Mouse (Mus musculus) adrenal gland, adult 8-10 months (tissue): ENCODE results near the gene Cd72. TPM values are rescaled to one million over a fixed set of nuclear protein-coding genes. Genes with fewer than 3 reads are reported as not detected.

Experiments used
- DNase-seq: peaks from one replicate; pipeline ENCODE4 v3.0.0; 2022
- total RNA-seq, 4 experiments: library from RNA; stranded (reverse); gene quantifications; 2 replicates each; pipeline ENCODE4 v1.2.4; 2022

Cd72 gene
- total RNA-seq, 4 experiments from 2014 or later, result 1.6 to 5.6 (median 4.9) TPM

- DNase-seq, result no peak
Observed at GRCm38 (mm10) chr4:43478534-43478858, 24.1 kb upstream of the Cd72 start.

GRCm38 (mm10) chr4:43477857-43478533 lies 23.6 kb upstream of the Cd72 start:
- DNase-seq, result peak; percentile 83

- DNase-seq, result no peak
Observed at GRCm38 (mm10) chr4:43476604-43477003, 22.2 kb upstream of the Cd72 start.

GRCm38 (mm10) chr4:43473636-43474035 lies 19.2 kb upstream of the Cd72 start:
- DNase-seq, result no peak

- no peak for DNase-seq
Observed at GRCm38 (mm10) chr4:43470301-43470700, 15.9 kb upstream of the Cd72 start.

GRCm38 (mm10) chr4:43466872-43467271 lies 12.4 kb upstream of the Cd72 start:
- DNase-seq, result no peak

- DNase-seq, result no peak
Observed at GRCm38 (mm10) chr4:43465935-43466334, 11.5 kb upstream of the Cd72 start.

GRCm38 (mm10) chr4:43463102-43463501 lies 8.7 kb upstream of the Cd72 start:
- DNase-seq, result no peak

GRCm38 (mm10) chr4:43457124-43457523 lies 2.7 kb upstream of the Cd72 start:
- DNase-seq, result no peak

- no peak for DNase-seq
Observed at GRCm38 (mm10) chr4:43456470-43456869, 2.0 kb upstream of the Cd72 start.

GRCm38 (mm10) chr4:43453413-43453812 lies 1.0 kb downstream of the Cd72 start:
- DNase-seq, result no peak

- no peak for DNase-seq
Observed at GRCm38 (mm10) chr4:43452315-43452714, 2.1 kb downstream of the Cd72 start.

- no peak for DNase-seq
Observed at GRCm38 (mm10) chr4:43448554-43448953, 5.9 kb downstream of the Cd72 start.

GRCm38 (mm10) chr4:43447251-43447650 lies 7.2 kb downstream of the Cd72 start:
- DNase-seq, result no peak

- DNase-seq, result peak; percentile 34
Observed at GRCm38 (mm10) chr4:43443511-43443910, 10.9 kb downstream of the Cd72 start.

GRCm38 (mm10) chr4:43442456-43443361 lies 11.7 kb downstream of the Cd72 start:
- peak; percentile 61 for DNase-seq

- DNase-seq, result peak; percentile 99
Observed at GRCm38 (mm10) chr4:43442044-43442443, 12.4 kb downstream of the Cd72 start.

GRCm38 (mm10) chr4:43441639-43442038 lies 12.8 kb downstream of the Cd72 start, which contains the start of gene Tesk1:
Tesk1 (plus strand) TSS chr4:43441939.
- no peak for DNase-seq

- DNase-seq, result no peak
Observed at GRCm38 (mm10) chr4:43432832-43433231, 21.6 kb downstream of the Cd72 start.

- DNase-seq, result peak; percentile 67
Observed at GRCm38 (mm10) chr4:43431690-43432089, 22.7 kb downstream of the Cd72 start.

- DNase-seq, result no peak
Observed at GRCm38 (mm10) chr4:43428946-43429345, 25.5 kb downstream of the Cd72 start, which contains the start of gene Fam166b. Fam166b (minus strand) TSS chr4:43429134.

GRCm38 (mm10) chr4:43428180-43428861 lies 26.1 kb downstream of the Cd72 start:
- no peak for DNase-seq
